Mouse (Mus musculus) spleen, postnatal 36 days (tissue): Measurements from ENCODE around the gene Uqcrq.

Experiments
- DNase-seq, 2 experiments: peaks; one replicate each; pipeline ENCODE4 v3.0.0; 2022; ENCODE audit warnings: low spot score in 2 of 2, mixed read lengths in 1 of 2

Uqcrq gene

DNA sequence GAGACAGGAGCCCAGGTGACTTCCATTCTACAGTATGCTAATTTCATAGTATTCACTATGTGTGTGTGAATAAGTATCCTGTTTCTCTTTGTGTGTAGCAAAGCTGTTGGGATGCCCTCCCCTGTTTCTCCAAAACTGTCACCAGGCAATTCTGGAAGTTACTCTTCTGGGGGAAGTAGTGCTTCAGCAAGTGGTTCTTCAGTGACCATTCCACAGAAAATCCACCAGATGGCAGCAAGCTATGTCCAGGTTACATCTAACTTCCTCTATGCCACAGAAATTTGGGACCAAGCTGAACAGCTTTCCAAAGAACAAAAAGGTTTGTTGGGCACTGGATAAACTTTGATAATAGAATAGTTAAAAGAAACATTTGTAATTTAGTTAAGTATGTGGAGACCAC, 18.9 kb downstream of the Uqcrq start:
- DNase-seq: no peak

DNA sequence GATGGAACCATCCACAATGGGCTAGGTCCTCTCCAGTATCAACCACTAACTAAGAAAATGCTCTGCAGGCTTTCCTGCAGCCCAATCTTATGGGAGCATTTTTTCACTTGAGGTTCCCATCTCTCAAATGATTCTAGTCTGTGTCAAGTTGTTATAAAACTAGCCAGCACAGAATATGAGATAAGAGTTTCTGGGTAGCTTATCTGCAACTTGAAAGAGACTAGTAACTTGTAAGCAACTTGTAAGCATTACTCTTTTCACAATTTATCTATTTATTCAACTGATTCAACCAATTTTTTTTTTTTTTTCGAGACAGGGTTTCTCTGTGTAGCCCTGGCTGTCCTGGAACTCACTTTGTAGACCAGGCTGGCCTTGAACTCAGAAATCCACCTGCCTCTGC, 27.0 kb downstream of the Uqcrq start:
- DNase-seq: no peak

DNA sequence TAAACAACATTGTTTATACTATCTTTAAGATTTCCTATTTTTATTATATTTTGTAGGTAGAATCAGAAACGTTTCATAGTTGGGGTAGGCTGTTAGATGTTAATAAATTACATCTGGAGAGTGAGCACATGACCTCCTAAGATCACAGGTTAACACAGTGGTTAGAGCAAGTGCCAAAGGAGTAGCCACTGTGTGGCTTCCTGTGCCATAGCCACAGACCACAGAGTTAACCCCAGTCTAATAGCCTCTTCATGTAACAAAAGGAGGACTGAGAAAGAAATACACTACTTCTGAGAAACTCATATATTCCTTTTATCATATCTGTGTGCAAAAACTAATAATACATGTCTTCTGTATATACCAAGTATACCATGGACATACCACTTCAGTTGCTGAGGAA, 36.8 kb downstream of the Uqcrq start:
- no peak for DNase-seq

DNA sequence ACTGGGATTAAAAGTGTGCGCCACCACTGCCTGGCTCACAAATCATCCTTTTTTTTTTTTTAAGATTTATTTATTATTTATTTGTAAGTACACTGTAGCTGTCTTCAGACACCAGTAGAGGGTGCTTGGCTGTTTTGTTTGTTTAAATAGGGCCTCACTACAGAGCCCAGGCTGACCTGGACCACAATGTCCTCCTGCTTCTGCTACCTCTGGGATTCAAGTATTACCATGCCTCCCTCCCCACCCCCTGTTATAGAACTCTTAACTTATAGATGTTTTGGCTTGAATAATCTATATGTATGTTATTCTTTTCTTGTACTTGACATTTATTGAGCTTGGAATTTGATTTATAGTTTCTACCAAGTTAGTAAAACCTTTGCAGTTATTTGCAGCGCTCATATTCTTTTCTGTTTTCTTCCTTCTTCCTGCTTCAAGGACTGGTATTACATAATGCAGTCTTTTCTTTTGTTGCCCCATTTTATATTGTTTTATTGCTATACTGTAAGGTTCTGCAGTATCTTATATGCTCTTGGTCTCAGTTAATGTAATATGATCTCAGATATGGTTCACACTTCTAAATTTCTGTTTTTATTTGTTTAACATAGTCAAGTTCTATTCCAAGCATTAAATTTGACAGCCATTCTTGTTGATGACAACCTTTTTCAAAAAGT, 46.7 kb downstream of the Uqcrq start:
- no peak for DNase-seq

DNA sequence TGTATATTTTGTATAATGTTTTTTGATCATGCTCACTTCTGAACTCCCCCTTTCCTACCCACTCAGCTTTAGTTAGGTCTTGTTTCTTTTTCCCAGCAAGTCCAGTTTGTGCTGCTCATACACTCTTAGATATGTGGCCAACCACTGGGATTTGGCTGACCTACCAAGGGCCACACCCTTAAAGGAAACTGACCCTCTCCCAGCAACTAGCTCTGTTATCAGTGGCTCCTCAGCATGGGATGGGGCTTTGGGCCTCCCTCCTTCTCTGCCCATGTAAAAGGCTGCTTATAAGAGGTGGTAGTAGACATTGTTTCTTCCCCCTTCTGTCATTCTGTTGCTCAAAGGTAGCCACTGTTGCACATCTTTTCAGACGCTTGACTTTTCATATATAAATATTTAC, 51.7 kb downstream of the Uqcrq start:
- no peak for DNase-seq
